In the genomic region with DNA sequence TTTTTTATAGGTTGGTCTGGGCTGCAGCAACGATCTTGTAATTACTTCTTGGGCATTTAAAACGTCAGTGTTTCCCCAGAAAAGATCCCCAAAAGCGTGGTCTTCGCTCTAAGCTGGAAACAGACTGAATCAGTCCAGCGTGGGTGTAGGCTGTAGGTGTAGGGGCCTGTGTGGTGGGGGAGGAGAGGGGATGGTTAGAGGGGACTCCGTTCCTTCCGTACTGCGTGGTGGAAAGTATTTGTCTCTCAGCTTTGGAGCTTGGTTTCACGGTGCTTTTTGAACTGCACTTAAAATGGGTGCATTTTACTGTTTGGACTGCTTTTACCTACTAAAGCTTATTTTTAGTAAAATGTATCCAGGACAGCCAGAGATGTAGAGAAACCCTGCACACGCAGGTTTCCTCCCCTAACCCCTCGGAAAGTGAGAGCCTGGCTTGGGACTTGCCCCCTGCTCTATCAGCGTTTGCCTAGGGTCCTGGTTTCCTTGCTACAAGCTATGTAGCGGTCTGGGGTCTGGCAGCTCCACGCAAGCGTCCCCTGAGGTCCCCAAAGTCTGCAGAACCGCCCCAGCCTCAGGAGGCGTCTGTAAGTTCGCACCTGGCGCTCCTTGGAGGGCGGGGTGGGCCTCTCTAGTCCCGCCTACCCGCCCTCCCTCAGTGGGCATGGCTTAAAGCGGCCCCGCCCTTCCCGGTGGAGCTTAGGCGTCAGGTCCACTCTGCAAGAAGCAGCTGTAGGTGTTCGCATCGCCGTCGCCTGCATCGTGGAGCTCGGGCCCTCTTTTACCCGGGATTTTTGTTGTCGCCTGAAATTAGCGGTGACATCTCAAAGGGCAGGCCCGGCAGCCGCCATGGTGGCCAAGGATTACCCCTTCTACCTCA, we compare ENCODE assay signal across 8 mouse cellular contexts.
DNase-seq lines count a peak whose midpoint lies in the region; ATAC-seq lines count a peak whose summit lies in the region.

No protein-coding gene starts in this region.

- ATAC-seq in intestine, embryonic 14.5 days (replicated peaks; ENCODE audit: low FRiP score, low TSS enrichment, low read depth): peak; percentile 90
- peak; percentile 94 for ATAC-seq in megakaryocyte, adult 5-6 weeks (ENCODE audit: poor library complexity, severe bottlenecking)

- DNase-seq in adrenal gland, adult 8-10 months: peak; percentile 84
- peak; percentile 87 for DNase-seq in embryo, embryonic 11 days
- DNase-seq in gastrocnemius, postnatal 25 days: peak; percentile 85
- DNase-seq in intestine, embryonic 14.5 days (ENCODE audit: low spot score): peak; percentile 90
- peak; percentile 59 to 89 for DNase-seq in left cerebral cortex, adult 9 months (ENCODE audit: low spot score in 2 of 2)
- DNase-seq in right cerebral cortex, adult 18-20 months: peak; percentile 92
- peak; percentile 83 to 90 for DNase-seq in urinary bladder, adult 18-20 months (ENCODE audit: low spot score in 2 of 2)

- H3K36me3 ChIP-seq in intestine, embryonic 14.5 days (ENCODE audit: control insufficient read depth, insufficient read depth, low read length): no peaks in the 10 kb centered on the region

- peaks cover 5% of the 10 kb centered on the region; the same call in 1 of the 2 replicates for H3K27me3 ChIP-seq in intestine, embryonic 14.5 days (replicated peaks; ENCODE audit: control insufficient read depth, insufficient read depth, low read length)

- H3K9ac ChIP-seq in intestine, embryonic 14.5 days (ENCODE audit: low read length): peak overlapping the region; percentile 34

- no peaks in the 10 kb centered on the region for H3K9me3 ChIP-seq in intestine, embryonic 14.5 days (ENCODE audit: control insufficient read depth, low read length)

- H3K4me1 ChIP-seq in intestine, embryonic 14.5 days (replicated peaks; ENCODE audit: control insufficient read depth, insufficient read depth, low read length): peaks cover 7% of the 10 kb centered on the region; the same call in 1 of the 2 replicates

- H3K4me2 ChIP-seq in intestine, embryonic 14.5 days (ENCODE audit: low read length): peak overlapping the region; percentile 100

- no peak overlapping the region for H3K27ac ChIP-seq in intestine, embryonic 14.5 days (ENCODE audit: low read depth)

- WGBS in intestine, embryonic 14.5 days: 3% methylated on average over 37 of the region's 37 CpGs

- peak overlapping the region; percentile 52 for H3K4me3 ChIP-seq in intestine, embryonic 14.5 days (ENCODE audit: low read depth, low read length)
